Mouse (Mus musculus) kidney, adult 18-20 months (tissue): ENCODE results near the gene Phf19.

Experiments
- DNase-seq: peaks from one replicate; pipeline ENCODE4 v3.0.0; 2021

Gene Phf19

DNA sequence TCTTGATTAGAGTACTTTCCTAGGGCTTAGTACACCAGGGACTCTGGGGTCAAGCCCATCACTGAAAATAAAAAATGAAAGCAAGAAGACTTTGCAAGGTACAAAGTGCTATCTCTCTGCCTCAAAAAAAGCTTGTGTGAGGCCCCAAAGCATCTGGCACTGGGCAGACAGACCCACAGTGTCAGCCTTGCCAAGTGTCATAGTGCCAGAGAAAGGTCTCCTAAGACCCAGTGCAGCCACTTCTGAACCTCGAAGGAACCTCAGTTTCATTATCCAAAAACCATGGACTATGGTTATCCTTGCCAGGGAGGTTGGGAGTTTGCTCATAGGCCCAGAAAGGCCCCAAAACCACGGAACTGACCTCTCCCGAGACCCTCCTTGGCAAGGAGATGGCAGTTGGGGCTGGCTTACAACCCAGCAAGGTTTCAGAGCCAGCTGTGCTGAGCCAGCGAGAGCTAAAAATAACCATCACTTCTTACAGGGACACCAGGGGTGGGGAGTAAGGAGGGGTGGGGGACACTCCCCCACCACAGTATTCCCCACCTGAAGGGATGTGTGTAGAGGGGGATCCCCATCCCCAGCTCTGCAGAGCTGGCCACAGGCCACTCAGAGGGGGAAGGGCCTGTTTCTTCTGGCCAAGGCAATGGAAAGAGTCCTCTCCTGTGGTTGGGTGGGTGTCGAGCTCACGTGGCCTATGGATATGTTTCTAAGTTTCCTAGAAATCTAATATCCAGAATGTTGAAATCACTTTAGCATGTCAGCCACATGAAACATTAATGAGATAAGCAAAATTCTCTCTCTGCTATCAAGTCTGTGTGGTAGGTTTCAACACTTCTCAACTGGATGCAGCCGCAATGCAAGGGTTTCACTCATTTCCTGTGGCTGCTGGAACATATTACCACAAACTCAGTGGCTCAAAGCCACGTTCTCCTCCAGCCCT lies 24.7 kb upstream of the Phf19 start:
- no peak for DNase-seq

DNA sequence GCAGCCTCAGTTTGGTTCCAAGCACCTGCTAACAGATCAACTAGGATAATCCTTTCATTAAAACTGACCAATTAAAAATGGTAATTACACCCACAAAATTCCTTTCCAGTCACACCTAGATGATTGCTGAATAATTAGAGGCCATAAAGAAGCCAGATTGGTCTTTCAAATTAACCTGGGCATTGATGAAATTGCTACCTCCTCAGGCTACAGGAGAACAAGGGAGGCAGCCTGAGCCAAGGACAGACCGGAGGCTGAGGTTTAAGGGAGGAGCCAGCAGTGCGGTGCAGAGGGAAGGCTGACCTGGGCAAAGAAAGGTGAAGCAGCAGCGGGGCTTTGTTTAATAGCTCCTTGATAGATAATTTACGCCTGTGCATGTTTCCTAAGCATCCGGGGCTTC lies 23.6 kb upstream of the Phf19 start:
- no peak for DNase-seq

- DNase-seq = no peak
These were observed 13.5 kb upstream of the Phf19 start for GRCm38 (mm10) chr2:34927320-34927719.

DNA sequence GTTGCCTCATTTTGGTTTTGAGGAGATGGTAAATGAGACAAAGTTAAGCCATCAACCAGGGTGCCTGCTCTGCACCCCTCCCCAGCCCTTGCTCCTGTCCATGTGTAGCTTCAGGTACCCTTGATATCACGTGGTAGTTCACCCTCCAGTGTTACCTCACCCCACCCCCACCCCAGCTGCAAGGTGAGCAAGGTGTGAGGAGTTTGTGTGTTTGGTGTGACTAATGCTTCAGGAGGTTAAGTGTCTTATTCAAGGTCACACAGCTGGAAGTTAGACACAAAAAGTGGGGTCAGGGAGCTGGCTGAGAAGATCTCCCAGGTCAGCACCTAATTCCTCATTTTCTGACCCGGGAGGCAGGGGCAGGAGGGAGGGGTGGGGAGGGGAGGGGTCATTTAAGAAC lies 8.9 kb upstream of the Phf19 start:
- no peak for DNase-seq

DNA sequence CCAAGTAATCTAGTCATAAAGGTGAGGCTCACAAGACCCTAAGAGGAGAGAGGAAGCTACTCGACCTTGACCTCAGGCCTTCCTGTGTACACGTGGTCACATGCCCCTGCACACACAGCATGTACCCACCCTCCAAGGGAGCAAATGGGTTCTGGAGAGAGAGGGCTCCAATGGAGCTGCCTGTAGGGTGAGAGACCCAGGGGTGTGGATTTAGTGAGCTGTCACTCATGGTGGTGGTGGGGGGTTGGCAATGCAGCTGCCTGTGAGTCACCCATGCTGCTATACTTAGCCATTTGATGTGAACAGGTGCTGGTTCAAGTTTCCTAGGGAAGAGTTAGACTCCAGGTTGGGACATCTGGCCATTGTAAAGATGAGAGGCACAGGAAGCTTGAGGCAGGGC lies 6.3 kb upstream of the Phf19 start:
- DNase-seq = no peak

- DNase-seq = no peak
These were observed 1.3 kb upstream of the Phf19 start for GRCm38 (mm10) chr2:34915103-34915502.

- no peak for DNase-seq
These were observed 927 bp upstream of the Phf19 start for GRCm38 (mm10) chr2:34914823-34915082.

DNA sequence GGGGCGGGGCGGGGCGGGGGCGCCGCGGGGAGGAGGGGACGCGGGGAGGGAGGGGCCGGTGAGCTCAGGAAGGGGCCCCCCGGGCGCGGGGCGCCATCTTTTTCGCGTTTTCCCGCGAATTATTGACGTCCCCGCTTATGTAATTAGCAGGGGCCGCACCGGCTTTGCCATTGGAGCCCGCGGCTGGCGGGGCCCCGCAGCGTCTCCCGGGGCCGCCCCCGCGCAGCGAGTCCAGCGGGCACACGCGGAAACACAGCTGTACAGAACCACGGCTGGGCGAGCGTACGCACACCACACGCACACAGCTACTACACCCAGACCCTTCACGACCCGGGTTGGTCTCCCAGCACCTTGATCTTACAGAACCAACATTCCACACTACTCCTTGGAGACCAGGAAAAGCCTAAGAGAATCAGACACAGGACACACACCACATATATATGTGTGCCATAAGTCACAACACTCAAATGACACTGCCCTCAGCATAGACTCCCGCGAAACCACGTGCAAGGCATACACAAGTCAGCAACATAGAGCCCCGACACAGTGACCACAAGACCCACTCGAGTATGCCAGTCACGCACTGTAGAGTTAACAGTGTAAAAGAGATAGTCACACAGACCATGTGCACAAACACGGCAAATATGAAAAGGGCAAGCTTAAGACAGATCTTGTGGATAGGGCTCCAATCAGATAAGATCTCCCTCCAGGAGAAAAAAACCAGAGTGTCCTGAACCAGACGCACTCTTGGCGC lies 420 bp upstream of the Phf19 start:
- DNase-seq = no peak

DNA sequence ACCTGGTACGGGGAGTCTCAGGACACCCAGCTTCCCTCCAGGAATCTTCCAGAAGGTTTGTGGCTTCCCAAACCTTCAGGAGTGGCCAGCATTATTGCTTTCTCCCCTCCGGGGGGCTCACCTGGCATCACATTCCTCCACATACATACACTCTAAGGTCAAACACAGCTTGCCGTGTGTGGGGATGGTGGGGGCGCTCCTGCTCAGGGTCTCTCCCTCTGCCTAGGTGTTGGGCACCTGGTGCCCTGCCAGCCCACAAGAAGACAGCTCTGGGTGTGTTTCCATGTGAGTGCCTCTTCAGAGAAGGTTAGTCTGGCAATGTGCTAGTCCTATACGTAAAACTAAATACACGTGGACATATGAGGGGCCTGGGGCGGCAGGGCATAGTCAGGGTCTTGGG lies 1.2 kb downstream of the Phf19 start:
- no peak for DNase-seq

- no peak for DNase-seq
These were observed 2.0 kb downstream of the Phf19 start for GRCm38 (mm10) chr2:34911871-34912270.

- no peak for DNase-seq
These were observed 4.1 kb downstream of the Phf19 start for GRCm38 (mm10) chr2:34909719-34910118.

- DNase-seq = peak; percentile 33
These were observed 6.8 kb downstream of the Phf19 start for GRCm38 (mm10) chr2:34906861-34907604.

DNA sequence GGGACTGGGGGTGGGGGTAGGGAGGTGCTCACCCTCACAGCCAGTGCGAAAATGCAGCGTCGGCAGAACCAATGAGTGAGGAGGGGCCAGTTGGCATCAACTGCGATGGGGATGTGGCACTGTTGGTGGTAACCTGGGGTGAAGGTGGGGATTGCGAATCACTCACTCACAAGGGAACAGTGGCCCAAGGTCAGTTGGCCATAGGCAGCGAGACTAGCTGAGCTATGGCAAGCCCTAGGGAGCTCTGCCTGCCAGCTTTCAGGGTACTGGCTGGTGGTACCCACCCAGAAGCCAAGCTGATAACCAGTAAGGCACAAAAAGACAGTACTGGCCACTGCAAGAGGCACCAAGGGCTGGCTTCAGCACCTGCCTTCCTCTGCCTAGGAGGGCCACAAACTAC lies 7.4 kb downstream of the Phf19 start:
- no peak for DNase-seq

- DNase-seq = peak; percentile 99
These were observed 8.8 kb downstream of the Phf19 start for GRCm38 (mm10) chr2:34904849-34905542.

DNA sequence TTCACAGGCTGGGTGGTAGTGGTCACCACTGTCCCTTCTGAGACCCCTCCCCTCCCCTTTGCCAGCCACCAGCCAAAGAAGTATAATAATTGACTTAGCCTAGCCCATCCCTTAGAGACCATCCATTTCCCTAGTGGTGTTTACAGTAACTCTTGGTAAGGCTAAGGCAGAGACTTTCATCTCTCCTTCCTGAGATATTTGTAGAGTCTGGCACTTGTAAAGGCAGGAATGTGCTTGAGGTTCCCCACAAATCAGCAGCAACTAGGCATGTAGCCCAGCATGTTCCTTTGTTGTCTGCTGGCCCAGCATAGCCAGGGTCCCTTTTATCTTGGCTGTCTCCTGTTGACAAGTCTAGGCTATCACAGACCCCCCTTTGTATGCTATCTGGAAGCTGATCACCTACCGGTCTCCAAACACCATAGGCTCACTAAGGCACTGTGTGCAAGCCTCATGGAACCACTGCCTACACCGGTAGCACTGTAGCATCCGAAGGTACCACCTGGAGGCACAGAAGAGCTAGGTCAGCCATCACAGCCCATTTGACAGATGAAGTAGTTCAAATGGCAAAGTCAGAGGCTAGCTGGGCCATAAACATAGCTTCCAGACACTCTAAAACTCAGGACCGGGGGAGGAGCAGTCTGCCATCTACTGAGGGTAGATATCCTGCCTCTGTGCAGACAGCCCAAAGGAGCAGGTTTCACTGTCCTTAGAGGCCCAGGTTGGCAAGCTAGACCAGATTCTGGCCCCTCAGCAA lies 10.0 kb downstream of the Phf19 start:
- no peak for DNase-seq

- no peak for DNase-seq
These were observed 10.6 kb downstream of the Phf19 start for GRCm38 (mm10) chr2:34903191-34903590.

DNA sequence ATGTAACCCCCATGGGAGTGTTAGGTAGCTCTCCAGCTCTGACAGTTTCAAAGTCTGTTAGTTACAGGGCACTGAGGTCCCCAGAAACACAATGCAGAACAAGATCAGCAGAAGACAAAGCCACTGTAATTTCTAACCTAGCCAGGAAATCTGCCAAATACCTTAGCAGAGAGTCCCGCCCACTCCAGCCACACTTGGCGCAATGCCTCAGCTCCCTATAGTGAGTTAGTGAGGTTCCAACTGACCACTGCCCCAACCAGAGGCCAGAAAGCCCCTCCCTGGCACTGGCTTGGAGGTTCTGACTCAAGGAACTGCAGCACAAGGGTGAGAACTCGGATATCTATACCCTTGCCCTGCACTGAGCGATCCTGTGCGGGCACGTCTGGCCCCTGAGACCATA lies 11.1 kb downstream of the Phf19 start:
- peak; percentile 52 for DNase-seq

GRCm38 (mm10) chr2:34901726-34902125 lies 12.1 kb downstream of the Phf19 start:
- DNase-seq = no peak

GRCm38 (mm10) chr2:34900412-34900811 lies 13.4 kb downstream of the Phf19 start:
- no peak for DNase-seq

DNA sequence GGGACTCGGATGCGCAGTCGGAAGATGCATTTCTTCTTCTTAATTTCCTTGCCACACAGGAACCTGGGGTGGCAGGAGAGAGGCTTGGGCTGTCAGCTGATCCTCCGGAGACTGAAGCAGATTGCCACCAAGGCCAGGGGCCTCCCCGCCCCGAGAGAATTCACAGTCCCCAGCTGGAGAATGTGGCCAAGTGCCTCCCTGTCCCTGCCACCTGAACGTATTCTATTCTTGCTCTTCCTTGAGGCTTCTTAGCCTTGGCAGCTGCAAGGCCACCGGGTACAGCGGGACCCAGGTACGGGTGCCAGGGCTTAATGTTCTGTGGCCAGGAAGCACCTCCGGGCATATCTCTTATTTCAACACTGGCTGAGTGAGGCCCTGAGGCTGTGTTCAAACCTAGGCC lies 14.1 kb downstream of the Phf19 start:
- DNase-seq = no peak

DNA sequence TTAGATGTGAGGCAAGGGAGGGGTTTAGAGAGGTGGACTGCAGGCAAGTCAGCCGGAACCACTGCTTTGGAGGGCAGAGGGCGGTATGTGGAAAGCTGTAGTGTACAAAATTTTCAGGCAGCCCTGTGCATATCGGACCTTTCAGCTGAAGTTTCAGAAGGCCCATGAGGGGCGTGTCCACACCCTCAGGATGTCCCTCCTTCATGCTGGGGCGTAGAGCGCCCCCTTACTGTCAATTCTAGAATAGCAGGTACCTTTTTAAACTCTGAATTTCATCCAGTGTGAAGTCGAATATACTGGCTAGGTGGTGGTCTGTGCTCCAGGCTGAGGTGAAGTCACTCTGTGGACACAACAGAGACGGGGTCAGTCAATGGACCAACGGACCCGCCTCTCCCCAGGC lies 16.0 kb downstream of the Phf19 start:
- peak; percentile 55 for DNase-seq

DNA sequence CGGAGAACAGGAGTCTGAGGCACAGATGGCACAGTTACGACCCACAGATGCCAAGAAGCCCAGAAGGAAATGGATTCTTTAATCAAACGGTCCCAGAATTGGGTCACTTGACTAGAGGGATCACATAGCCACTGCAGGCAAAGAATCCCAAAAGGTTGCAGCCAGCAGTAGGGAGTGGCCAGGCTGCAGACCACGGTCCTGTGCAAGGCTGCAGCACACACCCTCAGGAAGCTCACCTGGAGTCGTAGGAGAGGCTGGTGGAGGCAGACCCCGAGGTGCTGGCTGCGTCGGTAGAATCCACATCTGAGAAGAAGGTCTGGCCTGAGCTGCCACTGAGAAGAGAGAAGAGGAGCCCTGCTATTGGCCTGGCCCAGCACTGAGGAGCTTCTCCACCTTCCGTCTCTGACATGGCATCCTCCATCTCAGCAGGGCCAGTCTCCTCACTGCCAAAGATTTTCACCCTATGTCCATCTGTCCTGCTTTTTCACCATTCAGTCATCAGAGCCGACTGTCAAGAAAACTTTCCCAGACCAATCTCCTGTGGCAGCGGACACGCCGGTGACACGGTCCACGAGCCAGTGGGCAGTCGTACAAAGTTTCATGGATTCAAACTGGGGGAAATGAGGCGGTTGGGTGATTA lies 16.9 kb downstream of the Phf19 start:
- no peak for DNase-seq
